Comparison of ENCODE assay signal across 22 mouse cellular contexts in genomic region chr11:51298691-51299090, GRCm38 (mm10). TPM values are rescaled to one million over a fixed set of nuclear protein-coding genes. Genes with fewer than 3 reads are reported as not detected.
"Had no signal": no experiment of that assay in that cellular context is flagged by ENCODE, and none has a peak within 500 bp of the region (broad histone marks: within the 10 kb centered on the region; RNA-seq: fewer than 3 reads in every experiment).

No protein-coding gene starts in this region.

- ATAC-seq: liver, embryonic 12.5 days had no signal

- H3K9me3 ChIP-seq: limb, embryonic 10.5 days; liver, embryonic 12.5 days; liver, embryonic 15.5 days; lung, embryonic 15.5 days had no signal

- H3K27me3 ChIP-seq: kidney, embryonic 15.5 days; limb, embryonic 13.5 days; lung, embryonic 15.5 days had no signal

- DNase-seq: kidney, postnatal 14 days; layer of hippocampus, adult 9-11 months; liver; lung, adult 18-20 months; lung, postnatal 10 days; lung, postnatal 36 days; midbrain, embryonic 14.5 days; thymus, adult 2 months; thymus, postnatal 14 days; thymus, postnatal 4 days had no signal

- H3K4me2 ChIP-seq: kidney, embryonic 15.5 days; limb, embryonic 13.5 days; liver, embryonic 12.5 days; liver, embryonic 15.5 days; lung, embryonic 15.5 days; midbrain, embryonic 11.5 days had no signal

- H3K4me1 ChIP-seq: kidney, embryonic 15.5 days; liver, embryonic 12.5 days; liver, embryonic 15.5 days; megakaryocyte, embryonic 14.5 days had no signal

- H3K9ac ChIP-seq: kidney, embryonic 15.5 days; limb, embryonic 13.5 days; liver, embryonic 12.5 days; liver, embryonic 15.5 days; lung, embryonic 15.5 days had no signal

- H3K4me3 ChIP-seq: kidney, embryonic 15.5 days; layer of hippocampus, adult 2 months; limb, embryonic 10.5 days; limb, embryonic 13.5 days; liver, embryonic 12.5 days; liver, embryonic 15.5 days; lung, embryonic 15.5 days; megakaryocyte, embryonic 14.5 days had no signal

- H3K36me3 ChIP-seq: kidney, embryonic 15.5 days; liver, embryonic 12.5 days; liver, embryonic 15.5 days; lung, embryonic 15.5 days had no signal

- H3K27ac ChIP-seq: kidney, embryonic 15.5 days; layer of hippocampus, adult 2 months; limb, embryonic 10.5 days; limb, embryonic 13.5 days; liver, embryonic 12.5 days; liver, embryonic 15.5 days; lung, embryonic 15.5 days; stomach, postnatal 0 days had no signal

RNA-seq across cellular contexts. Expression of gene BC049762, which starts 35.8 kb away (rescaled TPM):
- total RNA-seq: left cerebral cortex, adult 18-20 months; left cerebral cortex, postnatal 25 days had no signal
- polyA plus RNA-seq: lung, embryonic 15.5 days; midbrain, embryonic 14.5 days had no signal
